Mouse (Mus musculus): ENCODE data around the gene Trappc6a. TPM values are rescaled to one million over a fixed set of nuclear protein-coding genes. Genes with fewer than 3 reads are reported as not detected.

The Trappc6a gene
- polyA plus RNA-seq, 1 experiment from 2014 or later: 71.4 TPM

GRCm38 (mm10) chr7:19541681-19542154 lies 33.5 kb downstream of the Trappc6a start:
- Histone ChIP-seq H3K27ac (no peak overlapping the region), H3K27me3 (ENCODE audit: insufficient read depth, poor library complexity, severe bottlenecking) (no peaks in the 10 kb centered on the region), H3K36me3 (no peaks in the 10 kb centered on the region), H3K4me3 (no peak overlapping the region), H3K9me3 (no peaks in the 10 kb centered on the region), H3K4me1 (replicated peaks) (peaks cover 30% of the 10 kb centered on the region)
- WGBS: 84% methylated on average over 7 of the region's 7 CpGs
- DNase-seq (ENCODE audit: low spot score): no peak

- no peak for DNase-seq (ENCODE audit: low spot score)
- Histone ChIP-seq H3K9me3 (no peaks in the 10 kb centered on the region), H3K4me3 (no peak overlapping the region), H3K36me3 (no peaks in the 10 kb centered on the region), H3K27me3 (ENCODE audit: insufficient read depth, poor library complexity, severe bottlenecking) (no peaks in the 10 kb centered on the region), H3K4me1 (replicated peaks) (peaks cover 31% of the 10 kb centered on the region), H3K27ac (peak overlapping the region; percentile 41)
- WGBS: 68% methylated on average over 8 of the region's 8 CpGs
Observed at GRCm38 (mm10) chr7:19542155-19542691, 34.0 kb downstream of the Trappc6a start.

GRCm38 (mm10) chr7:19543584-19543983 lies 35.4 kb downstream of the Trappc6a start:
- WGBS: 59% methylated on average over 6 of the region's 6 CpGs
- no peak for DNase-seq (ENCODE audit: low spot score)
- Histone ChIP-seq H3K9me3 (no peaks in the 10 kb centered on the region), H3K4me1 (replicated peaks) (peaks cover 26% of the 10 kb centered on the region), H3K4me3 (no peak overlapping the region), H3K27ac (no peak overlapping the region), H3K36me3 (0 out of 2 replicates have a peak, but pooled peaks cover 3% of the 10 kb centered on the region), H3K27me3 (ENCODE audit: insufficient read depth, poor library complexity, severe bottlenecking) (no peaks in the 10 kb centered on the region)

GRCm38 (mm10) chr7:19546007-19546406 lies 37.8 kb downstream of the Trappc6a start:
- no peak for DNase-seq (ENCODE audit: low spot score)
- no peaks in the 10 kb centered on the region for H3K27me3 ChIP-seq (ENCODE audit: insufficient read depth, poor library complexity, severe bottlenecking)
- H3K36me3 ChIP-seq: peaks cover 6% of the 10 kb centered on the region; the same call in 1 of the 2 replicates
- peaks cover 25% of the 10 kb centered on the region for H3K4me1 ChIP-seq (replicated peaks)
- no peak overlapping the region for H3K27ac ChIP-seq
- H3K4me3 ChIP-seq: no peak overlapping the region
- WGBS: 80% methylated on average over 3 of the region's 3 CpGs
- H3K9me3 ChIP-seq: no peaks in the 10 kb centered on the region

GRCm38 (mm10) chr7:19547344-19547969 lies 39.3 kb downstream of the Trappc6a start:
- Histone ChIP-seq H3K9me3 (no peaks in the 10 kb centered on the region), H3K27me3 (ENCODE audit: insufficient read depth, poor library complexity, severe bottlenecking) (no peaks in the 10 kb centered on the region)
- 66% methylated on average over 2 of the region's 2 CpGs for WGBS

GRCm38 (mm10) chr7:19549394-19549793 lies 41.2 kb downstream of the Trappc6a start:
- H3K4me3 ChIP-seq: no peak overlapping the region
- 93% methylated on average over 10 of the region's 10 CpGs for WGBS

More at GRCm38 (mm10) chr7:19547344-19547969, 39.3 kb downstream of the Trappc6a start:
- Histone ChIP-seq H3K27ac (no peak overlapping the region), H3K4me1 (replicated peaks) (peaks cover 12% of the 10 kb centered on the region), H3K4me3 (no peak overlapping the region), H3K36me3 (peaks cover 15% of the 10 kb centered on the region)
- DNase-seq (ENCODE audit: low spot score): no peak

GRCm38 (mm10) chr7:19551634-19552033 lies 43.4 kb downstream of the Trappc6a start:
- no peak overlapping the region for H3K4me3 ChIP-seq
- no peak for DNase-seq (ENCODE audit: low spot score)
- whole genome bisulfite sequencing: 89% methylated on average over 5 of the region's 5 CpGs

More at GRCm38 (mm10) chr7:19549394-19549793, 41.2 kb downstream of the Trappc6a start:
- H3K27ac ChIP-seq: no peak overlapping the region
- peaks cover 34% of the 10 kb centered on the region for H3K36me3 ChIP-seq
- no peak for DNase-seq (ENCODE audit: low spot score)
- H3K9me3 ChIP-seq: no peaks in the 10 kb centered on the region
- H3K27me3 ChIP-seq (ENCODE audit: insufficient read depth, poor library complexity, severe bottlenecking): no peaks in the 10 kb centered on the region
- H3K4me1 ChIP-seq (replicated peaks): peaks cover 8% of the 10 kb centered on the region; the same call in 1 of the 2 replicates

GRCm38 (mm10) chr7:19552443-19552842 lies 44.2 kb downstream of the Trappc6a start:
- Histone ChIP-seq H3K4me1 (replicated peaks) (0 out of 2 replicates have a peak, but pooled peaks cover 5% of the 10 kb centered on the region), H3K9me3 (no peaks in the 10 kb centered on the region), H3K27ac (no peak overlapping the region), H3K36me3 (peaks cover 65% of the 10 kb centered on the region), H3K4me3 (no peak overlapping the region), H3K27me3 (ENCODE audit: insufficient read depth, poor library complexity, severe bottlenecking) (no peaks in the 10 kb centered on the region)
- DNase-seq (ENCODE audit: low spot score): no peak
- WGBS: 79% methylated on average over 2 of the region's 2 CpGs

More at GRCm38 (mm10) chr7:19551634-19552033, 43.4 kb downstream of the Trappc6a start:
- Histone ChIP-seq H3K27me3 (ENCODE audit: insufficient read depth, poor library complexity, severe bottlenecking) (no peaks in the 10 kb centered on the region), H3K9me3 (no peaks in the 10 kb centered on the region), H3K27ac (no peak overlapping the region), H3K36me3 (peaks cover 57% of the 10 kb centered on the region), H3K4me1 (replicated peaks) (peaks cover 6% of the 10 kb centered on the region; the same call in 1 of the 2 replicates)

GRCm38 (mm10) chr7:19554168-19554567 lies 46.0 kb downstream of the Trappc6a start:
- H3K4me3 ChIP-seq: no peak overlapping the region
- no peaks in the 10 kb centered on the region for H3K27me3 ChIP-seq (ENCODE audit: insufficient read depth, poor library complexity, severe bottlenecking)
- H3K4me1 ChIP-seq (replicated peaks): peaks cover 20% of the 10 kb centered on the region
- H3K27ac ChIP-seq: no peak overlapping the region
- peaks cover 70% of the 10 kb centered on the region for H3K36me3 ChIP-seq
- no peak for DNase-seq (ENCODE audit: low spot score)
- 68% methylated on average over 1 of the region's 1 CpGs for WGBS
- no peaks in the 10 kb centered on the region for H3K9me3 ChIP-seq

GRCm38 (mm10) chr7:19557086-19557485 lies 48.9 kb downstream of the Trappc6a start:
- DNase-seq (ENCODE audit: low spot score): no peak
- Histone ChIP-seq H3K4me1 (replicated peaks) (peaks cover 42% of the 10 kb centered on the region), H3K36me3 (peaks cover 65% of the 10 kb centered on the region), H3K4me3 (no peak overlapping the region), H3K27ac (no peak overlapping the region), H3K27me3 (ENCODE audit: insufficient read depth, poor library complexity, severe bottlenecking) (no peaks in the 10 kb centered on the region), H3K9me3 (no peaks in the 10 kb centered on the region)
- 92% methylated on average over 2 of the region's 2 CpGs for WGBS

- H3K9me3 ChIP-seq: no peaks in the 10 kb centered on the region
- DNase-seq (ENCODE audit: low spot score): no peak
- H3K4me1 ChIP-seq (replicated peaks): peaks cover 48% of the 10 kb centered on the region
- H3K36me3 ChIP-seq: peaks cover 53% of the 10 kb centered on the region
- H3K27ac ChIP-seq: no peak overlapping the region
- 94% methylated on average over 6 of the region's 6 CpGs for WGBS
- H3K4me3 ChIP-seq: peak overlapping the region; percentile 16; the same call in 1 of the 2 replicates
- no peaks in the 10 kb centered on the region for H3K27me3 ChIP-seq (ENCODE audit: insufficient read depth, poor library complexity, severe bottlenecking)
Observed at GRCm38 (mm10) chr7:19557982-19558900, 50.0 kb downstream of the Trappc6a start.

- WGBS: 41% methylated on average over 2 of the region's 2 CpGs
- Histone ChIP-seq H3K36me3 (peaks cover 49% of the 10 kb centered on the region), H3K9me3 (no peaks in the 10 kb centered on the region), H3K27ac (no peak overlapping the region), H3K4me3 (peak overlapping the region; percentile 16), H3K4me1 (replicated peaks) (peaks cover 56% of the 10 kb centered on the region), H3K27me3 (ENCODE audit: insufficient read depth, poor library complexity, severe bottlenecking) (no peaks in the 10 kb centered on the region)
- DNase-seq (ENCODE audit: low spot score): no peak
Observed at GRCm38 (mm10) chr7:19558965-19559364, 50.8 kb downstream of the Trappc6a start.
